Mouse (Mus musculus) layer of hippocampus, adult 2 months (tissue): ENCODE data around the gene Mpped1. TPM values are rescaled to one million over a fixed set of nuclear protein-coding genes. Genes with fewer than 3 reads are reported as not detected.

Source experiments
- DNase-seq, 2 experiments: peaks; one replicate each; pipeline ENCODE4 v3.0.0; 2022; ENCODE audit warnings: low spot score in 2 of 2
- H3K27ac ChIP-seq: fragments of 200-600 bp; 2 replicates; pipeline ENCODE4 v1.8.1; 2022
- H3K4me3 ChIP-seq: fragments of 200-600 bp; 2 replicates; pipeline ENCODE4 v1.8.1; 2022; ENCODE audit warnings: mild to moderate bottlenecking
- CTCF ChIP-seq: fragments of 200-600 bp; conservative IDR thresholded peaks from 2 replicates; pipeline ENCODE4 v1.8.1; 2022; ENCODE audit warnings: antibody characterized with exemption, mild to moderate bottlenecking, moderate library complexity
- total RNA-seq, 2 experiments: library from RNA; stranded (reverse); gene quantifications; 2 replicates each; pipeline ENCODE4 v1.2.3; 2021

Gene Mpped1
- total RNA-seq, 2 experiments from 2014 or later = 164 to 170 TPM

DNA sequence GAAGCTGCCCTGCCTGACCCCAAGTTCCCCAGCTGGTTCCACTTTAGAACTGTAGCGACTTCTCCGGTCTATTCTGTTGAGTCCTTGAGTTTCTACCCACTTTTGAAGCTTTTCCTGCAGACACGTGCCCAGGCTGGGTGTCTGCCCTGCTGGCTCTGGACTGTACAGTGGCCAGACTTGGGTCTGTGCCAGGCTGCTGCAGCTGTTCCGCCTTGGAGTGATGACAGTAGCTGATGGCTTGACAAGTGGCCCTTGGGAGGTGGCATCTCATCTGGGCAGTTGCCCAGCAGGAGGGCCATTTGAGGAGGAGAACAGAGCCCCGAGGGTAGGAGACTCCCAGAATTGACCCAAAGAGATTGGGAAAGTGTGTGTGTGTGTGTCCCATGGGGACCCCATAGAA, 6.8 kb upstream of the Mpped1 start:
- H3K4me3 ChIP-seq = no peak overlapping the region
- no peak for TF ChIP-seq CTCF
- DNase-seq = no peak
- peak overlapping the region; percentile 55; the same call in 1 of the 2 replicates for H3K27ac ChIP-seq

DNA sequence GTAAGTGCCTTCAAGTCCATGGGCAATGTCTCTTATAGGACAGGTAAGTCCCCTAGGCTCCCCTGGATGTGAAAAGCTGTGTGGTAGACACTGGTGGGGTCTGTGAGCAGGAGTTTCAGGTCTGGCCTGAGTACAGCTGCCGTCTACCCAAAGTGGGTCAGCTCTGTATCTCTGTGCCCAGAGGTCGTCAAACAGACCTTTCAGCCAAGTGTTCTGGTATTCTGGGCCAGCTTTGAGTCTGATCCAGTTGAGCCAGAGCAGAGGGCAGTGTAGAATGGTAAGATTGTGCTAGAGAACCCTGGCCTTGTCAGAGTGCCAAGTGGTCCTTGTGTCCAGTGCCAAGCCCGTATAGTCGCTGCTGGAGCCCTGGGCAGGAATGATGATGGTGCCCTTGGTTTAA, 6.3 kb upstream of the Mpped1 start:
- Histone ChIP-seq H3K4me3 (no peak overlapping the region), H3K27ac (peak overlapping the region; percentile 55; the same call in 1 of the 2 replicates)
- no peak for TF ChIP-seq CTCF
- peak in 1 of 2 experiments; percentile 61 for DNase-seq

DNA sequence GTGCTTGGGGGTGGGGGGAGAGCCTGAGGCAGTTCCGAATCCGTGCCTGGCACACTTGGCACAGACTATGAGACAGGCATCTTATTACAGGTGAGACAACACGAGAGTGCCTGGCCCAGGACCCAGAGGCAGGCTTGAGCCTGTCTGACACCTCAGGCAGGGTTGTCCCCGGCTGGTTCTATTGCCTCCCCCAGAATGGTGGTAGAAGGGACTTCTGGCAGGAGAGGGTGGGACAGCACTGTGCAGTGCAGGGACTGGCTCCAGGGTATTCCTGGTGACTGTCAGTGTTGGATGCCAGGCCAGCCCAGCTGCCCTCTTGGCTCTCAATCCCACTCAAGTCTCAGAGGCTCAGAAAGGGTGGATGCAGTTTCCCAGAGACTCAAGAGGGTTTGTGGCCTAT, 4.3 kb upstream of the Mpped1 start:
- H3K27ac ChIP-seq = no peak overlapping the region
- DNase-seq = no peak
- no peak overlapping the region for H3K4me3 ChIP-seq
- TF ChIP-seq CTCF = no peak

DNA sequence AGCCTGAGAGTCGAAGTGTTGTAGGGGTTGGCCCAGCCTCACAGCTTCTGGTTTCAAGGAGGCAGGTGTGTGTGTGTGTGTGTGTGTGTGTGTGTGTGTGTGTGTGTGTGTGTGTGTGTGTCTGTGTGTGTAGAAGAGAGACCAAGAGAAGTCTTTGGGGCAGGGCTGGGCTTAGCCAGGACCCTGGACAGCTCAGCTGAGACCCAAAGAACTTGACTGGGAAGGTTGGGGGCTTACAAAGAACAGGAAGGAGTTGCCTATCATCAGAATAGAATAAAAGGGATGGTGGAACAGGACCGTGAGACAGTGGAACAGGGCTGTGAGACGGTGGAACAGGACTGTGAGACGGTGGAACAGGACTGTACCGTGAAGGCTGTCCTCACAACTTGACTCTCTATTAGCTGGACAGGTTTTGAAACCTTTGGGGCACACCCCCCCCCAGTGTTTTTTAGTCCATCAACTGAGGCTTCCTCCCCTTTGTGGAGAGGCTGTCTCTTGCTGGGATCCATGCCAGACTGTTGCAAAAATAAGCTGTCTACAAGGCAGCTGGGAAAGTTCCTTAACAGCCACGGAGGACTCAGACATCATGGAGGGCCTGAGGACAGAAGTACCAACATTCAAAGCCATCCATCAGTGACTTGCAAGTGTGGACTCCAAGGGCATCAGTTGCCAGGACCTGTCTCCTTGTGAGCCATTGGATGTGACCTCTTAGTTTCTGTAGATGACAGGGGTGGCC, 2.8 kb upstream of the Mpped1 start:
- no peak overlapping the region for H3K4me3 ChIP-seq
- no peak for TF ChIP-seq CTCF
- no peak overlapping the region for H3K27ac ChIP-seq
- DNase-seq = no peak

DNA sequence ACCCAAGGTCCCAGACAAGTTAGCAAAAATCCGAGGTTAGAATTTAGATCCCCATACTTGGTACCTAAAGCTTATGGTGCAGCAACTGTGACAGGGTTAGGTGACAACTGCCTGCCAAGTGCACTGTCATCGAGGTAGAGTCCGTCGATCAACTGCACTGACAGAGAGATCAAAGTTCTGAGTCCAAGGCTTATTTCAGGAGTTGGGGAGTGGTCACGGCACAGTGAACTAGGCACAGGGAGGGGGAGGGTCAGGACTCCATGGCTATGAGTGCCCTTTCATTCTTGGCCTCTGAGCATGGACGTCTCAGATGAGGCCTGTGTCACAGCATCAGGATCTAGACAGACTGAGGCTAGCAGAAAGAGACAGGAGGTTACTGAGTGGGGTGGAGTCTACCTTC, 1.8 kb upstream of the Mpped1 start:
- no peak for TF ChIP-seq CTCF
- H3K4me3 ChIP-seq = no peak overlapping the region
- DNase-seq = no peak
- H3K27ac ChIP-seq = no peak overlapping the region

DNA sequence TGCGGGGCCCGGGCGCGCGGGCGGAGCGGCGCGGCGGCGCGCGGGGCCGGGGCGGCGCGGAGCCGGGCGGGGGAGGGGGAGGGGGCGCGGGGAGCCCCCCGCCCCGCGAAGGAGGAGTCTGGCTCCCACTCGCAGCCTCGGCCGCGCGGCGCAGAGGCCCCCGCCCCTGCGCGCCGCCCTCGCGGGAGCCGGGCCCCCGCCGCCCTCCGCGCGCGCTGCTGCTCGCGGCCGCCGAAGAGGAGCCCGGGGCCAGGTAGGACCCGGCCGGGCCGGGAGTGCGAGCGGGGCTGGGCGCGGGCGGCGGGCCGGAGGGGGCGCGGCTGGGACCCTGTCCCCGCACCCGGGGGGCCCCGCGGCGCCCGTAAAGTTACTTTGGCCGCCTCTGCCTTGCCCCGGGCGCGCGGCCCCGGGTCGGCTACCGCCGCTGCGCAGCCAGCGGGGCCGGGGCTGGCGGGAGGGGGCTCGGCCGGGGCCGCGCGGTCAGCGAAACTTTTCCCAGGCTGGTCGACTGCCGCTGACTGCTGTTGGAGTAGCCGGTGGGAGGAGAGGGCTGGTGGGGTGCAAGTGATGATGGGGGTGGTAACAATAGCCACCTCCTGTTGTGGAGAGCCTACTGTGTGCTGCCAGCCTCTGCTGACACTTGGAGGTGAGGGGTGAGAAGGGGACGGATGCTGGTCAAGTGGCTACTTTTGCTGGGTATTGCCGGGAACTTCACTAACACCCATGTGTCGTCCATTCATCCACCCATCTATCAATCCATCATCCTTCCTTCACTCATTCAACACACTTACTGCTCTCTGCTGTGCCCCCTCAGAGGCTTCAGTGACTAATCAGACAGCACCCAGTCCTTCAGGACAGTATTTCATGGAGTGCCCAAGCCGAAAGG, 831 bp downstream of the Mpped1 start:
- Histone ChIP-seq H3K27ac (peak overlapping the region; percentile 82), H3K4me3 (peak overlapping the region; percentile 52)
- DNase-seq = no peak
- TF ChIP-seq CTCF = no peak

DNA sequence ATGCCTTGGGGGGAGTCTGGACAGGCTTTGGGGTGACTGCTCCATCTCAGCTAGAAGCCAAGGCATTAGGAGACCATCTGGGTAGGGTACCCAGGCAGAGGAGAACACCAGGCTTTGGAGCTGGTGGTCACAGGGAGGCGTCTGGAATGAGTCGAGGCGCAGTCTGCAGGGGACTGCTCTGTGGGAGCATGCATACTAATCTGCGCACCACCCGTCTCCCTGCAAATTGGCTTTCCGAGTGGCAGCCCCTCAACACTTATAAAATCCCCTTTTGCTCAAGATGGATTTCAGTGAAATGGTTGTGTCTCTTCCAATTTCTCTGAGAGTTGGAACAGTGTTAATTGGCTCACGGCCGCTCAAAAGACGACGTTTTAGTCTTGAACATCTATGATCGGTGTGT, 2.0 kb downstream of the Mpped1 start:
- peak overlapping the region; percentile 82 for H3K27ac ChIP-seq
- no peak for DNase-seq
- H3K4me3 ChIP-seq = peak overlapping the region; percentile 52
- TF ChIP-seq CTCF = no peak

DNA sequence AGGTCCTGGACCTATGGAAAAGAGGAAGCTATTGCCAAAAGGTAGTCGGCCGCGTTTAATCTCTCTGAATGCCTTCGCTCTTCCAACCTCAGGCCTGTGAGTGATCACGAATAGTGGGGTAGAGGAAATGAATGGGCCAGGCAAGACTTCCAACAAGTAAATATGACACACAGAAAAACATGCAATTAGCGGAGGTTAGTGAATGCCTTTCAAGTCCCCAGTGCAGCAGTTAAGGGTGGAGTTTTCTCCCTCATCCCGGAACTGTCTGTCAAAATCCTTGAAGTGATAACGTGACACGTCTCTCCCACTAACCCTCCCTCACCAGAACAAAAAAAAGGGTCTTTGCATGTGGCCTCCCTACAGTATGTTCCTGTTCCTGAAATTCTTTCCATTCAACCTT, 3.0 kb downstream of the Mpped1 start:
- H3K4me3 ChIP-seq = peak overlapping the region; percentile 52
- H3K27ac ChIP-seq = peak overlapping the region; percentile 82; the same call in 1 of the 2 replicates
- TF ChIP-seq CTCF = no peak
- DNase-seq = no peak

DNA sequence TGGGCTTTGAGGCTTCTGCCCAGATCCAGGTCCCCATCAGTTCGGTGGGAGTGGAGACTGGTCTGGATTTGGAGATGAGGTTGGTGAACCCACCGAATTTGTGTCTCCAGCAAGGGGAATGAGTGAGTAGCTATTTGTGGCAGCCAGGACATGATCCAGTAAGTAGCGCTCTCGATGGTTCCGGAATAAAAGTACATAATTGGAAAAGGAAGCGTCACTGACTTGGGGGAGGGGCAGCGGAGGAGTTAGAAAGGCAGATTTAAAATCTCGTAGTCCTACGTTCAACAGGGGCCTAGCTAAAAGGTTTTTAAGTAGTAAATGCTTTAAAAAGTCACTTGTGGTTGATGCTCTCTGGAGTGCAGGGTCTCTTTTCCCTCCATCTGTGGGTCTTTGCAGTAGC, 5.5 kb downstream of the Mpped1 start:
- Histone ChIP-seq H3K27ac (peak overlapping the region; percentile 82), H3K4me3 (no peak overlapping the region; the same call in 1 of the 2 replicates)
- TF ChIP-seq CTCF = no peak
- DNase-seq = peak; percentile 48 to 61

DNA sequence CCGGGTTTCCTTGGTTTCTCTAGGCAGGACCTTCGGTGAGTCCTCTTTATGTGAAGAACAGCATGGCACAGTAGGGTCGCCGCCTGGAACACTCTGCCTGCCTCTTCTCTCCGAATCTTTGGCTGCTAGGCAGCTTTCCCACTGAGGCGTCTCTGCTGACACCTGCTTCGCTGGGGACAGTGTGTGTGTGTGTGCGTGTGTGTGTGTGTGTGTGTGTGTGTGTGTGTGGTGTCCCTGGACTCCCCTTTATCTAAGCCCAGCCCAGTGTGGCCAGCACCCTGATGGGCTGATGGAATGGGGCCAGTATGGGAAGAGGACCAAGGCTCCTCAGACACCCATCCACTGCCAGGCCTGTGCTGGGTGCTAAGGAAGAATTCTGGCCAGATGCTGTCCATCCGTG, 9.8 kb downstream of the Mpped1 start:
- no peak overlapping the region for H3K4me3 ChIP-seq
- H3K27ac ChIP-seq = peak overlapping the region; percentile 32; the same call in 1 of the 2 replicates
- DNase-seq = no peak
- TF ChIP-seq CTCF = no peak

DNA sequence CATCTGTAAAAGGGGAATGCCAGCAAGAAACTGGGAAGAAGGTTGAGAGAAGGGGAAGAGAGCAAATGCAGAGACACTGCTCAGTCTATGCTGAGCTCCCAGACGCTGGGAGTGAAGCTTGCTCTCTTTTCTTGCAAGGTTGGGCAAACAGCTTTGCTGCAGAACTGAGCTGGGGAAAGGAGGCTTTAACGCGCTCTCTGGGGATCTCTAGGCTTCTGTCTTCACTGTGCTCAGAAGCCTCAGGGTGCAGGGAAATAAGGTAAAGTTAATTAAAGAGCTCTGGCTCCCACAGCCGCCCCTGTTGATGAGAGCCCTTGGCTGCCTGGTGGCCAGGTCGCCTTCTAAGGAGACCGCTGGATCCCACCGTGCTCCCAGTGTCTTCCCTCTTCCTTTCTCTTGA, 17.7 kb downstream of the Mpped1 start:
- no peak for DNase-seq
- TF ChIP-seq CTCF = no peak
- Histone ChIP-seq H3K4me3 (no peak overlapping the region), H3K27ac (peak overlapping the region; percentile 55; the same call in 1 of the 2 replicates)

DNA sequence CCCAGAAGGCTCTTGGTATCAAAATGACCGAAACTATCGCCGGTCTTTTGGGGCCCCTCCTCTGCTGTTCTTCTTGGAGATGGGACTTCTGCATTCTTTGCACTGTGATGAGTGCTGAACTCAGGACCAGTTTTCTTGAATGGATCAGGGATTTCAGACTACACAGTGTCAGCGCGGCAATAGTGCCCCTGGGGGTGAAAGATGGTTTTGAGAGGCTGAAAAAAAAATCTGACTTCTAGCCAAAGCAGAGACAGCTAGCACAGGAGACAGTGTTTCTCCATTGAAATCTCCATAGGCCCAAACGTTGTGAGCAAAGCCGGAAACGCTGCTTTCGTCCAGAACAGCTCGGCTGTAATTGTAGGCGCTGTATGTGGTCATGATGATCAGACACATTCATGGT, 19.7 kb downstream of the Mpped1 start:
- Histone ChIP-seq H3K27ac (peak overlapping the region; percentile 75; the same call in 1 of the 2 replicates), H3K4me3 (no peak overlapping the region)
- TF ChIP-seq CTCF = peak; percentile 52
- DNase-seq = no peak

DNA sequence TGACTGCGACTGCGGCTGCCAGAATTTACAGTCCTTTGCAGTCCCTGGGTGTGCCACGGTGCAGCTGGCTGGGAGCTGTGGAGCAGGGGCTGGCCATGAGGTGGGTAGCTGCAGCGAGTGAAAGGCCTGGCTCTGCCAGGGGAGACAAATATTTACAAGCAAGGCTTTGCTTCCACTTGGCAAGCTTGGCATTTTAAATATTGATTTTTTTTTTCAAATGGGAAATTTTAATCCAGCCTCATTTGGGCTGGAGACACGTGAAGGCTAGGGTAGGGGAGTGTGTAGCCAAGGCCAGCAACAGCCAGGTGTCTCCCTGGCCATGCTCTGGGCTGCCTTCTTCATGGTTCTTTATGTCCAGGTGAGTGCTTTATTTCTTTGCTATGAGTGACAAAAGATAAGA, 21.7 kb downstream of the Mpped1 start:
- no peak for TF ChIP-seq CTCF
- no peak for DNase-seq
- Histone ChIP-seq H3K27ac (peak overlapping the region; percentile 32; the same call in 1 of the 2 replicates), H3K4me3 (no peak overlapping the region)
